Mouse (Mus musculus) thymus, adult 2 months (tissue): Measurements from ENCODE around the gene Gm28845.

Experiments
- CTCF ChIP-seq: fragments of 200-500 bp; IDR thresholded peaks from 2 replicates; pipeline ENCODE4 v1.5.1; 2012; ENCODE audit warnings: mild to moderate bottlenecking, control low read depth, low read length, moderate library complexity, borderline replicate concordance; ENCODE audit not compliant: control insufficient read depth, poor library complexity, insufficient read depth; ENCODE audit errors: extremely low read depth
- POLR2A ChIP-seq: fragments of 200-500 bp; IDR thresholded peaks from 2 replicates; pipeline ENCODE4 v1.6.1; 2012; ENCODE audit warnings: mild to moderate bottlenecking, low read length, control low read depth, moderate library complexity; ENCODE audit not compliant: control insufficient read depth, poor library complexity, insufficient read depth; ENCODE audit errors: extremely low read depth

GRCm38 (mm10) chr1:65113536-65114172 lies 5.7 kb downstream of the Gm28845 start:
- TF ChIP-seq CTCF (no peak), POLR2A (no peak)
